Mouse (Mus musculus): Measurements from ENCODE around the gene Gfm1.

Gene Gfm1

GRCm38 (mm10) chr3:67429999-67430380 lies at the start of gene Gfm1:
Gfm1 (plus strand) TSS chr3:67430096.
- DNase-seq (ENCODE audit: low spot score): peak; percentile 85

GRCm38 (mm10) chr3:67429338-67429998 lies 428 bp upstream of the Gfm1 start:
- no peak for DNase-seq (ENCODE audit: low spot score)

DNA sequence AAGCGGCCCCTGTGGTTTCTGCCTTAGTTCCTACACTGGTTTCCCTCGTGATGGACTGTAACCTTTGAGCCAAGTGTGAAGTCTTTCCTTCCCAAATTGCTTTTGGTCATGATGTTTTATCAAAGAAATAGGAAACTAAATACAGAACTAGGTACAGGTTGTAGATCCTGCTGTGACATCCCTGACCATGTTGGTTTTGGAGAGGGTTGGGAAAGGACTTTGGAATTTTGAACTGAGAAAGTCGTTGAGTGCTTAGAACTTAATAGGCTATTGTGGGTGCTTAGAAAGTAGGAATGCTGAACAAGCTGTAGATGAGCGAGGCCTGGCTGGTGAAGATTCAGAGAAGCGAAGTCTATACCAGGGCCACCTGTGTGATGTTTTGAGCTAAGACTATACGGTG lies 4.1 kb downstream of the Gfm1 start:
- no peak for DNase-seq (ENCODE audit: low spot score)

GRCm38 (mm10) chr3:67447143-67447542 lies 17.2 kb downstream of the Gfm1 start:
- DNase-seq (ENCODE audit: low spot score): no peak

- DNase-seq (ENCODE audit: low spot score): no peak
Observed at GRCm38 (mm10) chr3:67449660-67450059, 19.8 kb downstream of the Gfm1 start.

DNA sequence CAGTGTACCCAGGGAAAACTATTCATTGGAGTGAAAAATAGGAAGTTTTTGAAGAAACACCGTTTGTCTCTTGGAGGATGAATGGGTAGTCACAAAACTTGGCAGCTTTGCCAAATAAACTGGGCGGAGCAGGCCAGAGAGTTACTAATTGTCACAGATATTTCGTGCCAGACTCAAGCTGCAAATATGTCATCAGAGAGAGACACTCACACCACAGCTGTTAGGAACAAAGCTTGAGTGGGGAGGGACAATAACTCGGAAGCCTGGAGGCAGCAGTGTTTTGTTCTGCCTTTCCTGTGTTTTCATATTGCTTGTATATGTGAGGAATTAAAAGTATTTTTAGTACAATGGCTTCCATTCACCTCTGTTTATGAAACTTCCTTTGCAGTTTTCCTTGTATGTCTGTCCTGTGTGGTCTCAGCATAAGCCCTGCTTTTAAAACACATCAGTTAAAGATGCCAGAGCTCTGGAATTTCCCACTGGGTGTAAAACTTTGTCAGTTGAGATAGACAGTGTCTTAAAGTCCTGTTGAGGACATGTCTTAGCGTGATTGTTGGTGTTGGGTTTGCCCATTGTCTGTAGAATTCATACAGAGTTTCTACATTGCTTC lies 20.8 kb downstream of the Gfm1 start:
- DNase-seq (ENCODE audit: low spot score): no peak

DNA sequence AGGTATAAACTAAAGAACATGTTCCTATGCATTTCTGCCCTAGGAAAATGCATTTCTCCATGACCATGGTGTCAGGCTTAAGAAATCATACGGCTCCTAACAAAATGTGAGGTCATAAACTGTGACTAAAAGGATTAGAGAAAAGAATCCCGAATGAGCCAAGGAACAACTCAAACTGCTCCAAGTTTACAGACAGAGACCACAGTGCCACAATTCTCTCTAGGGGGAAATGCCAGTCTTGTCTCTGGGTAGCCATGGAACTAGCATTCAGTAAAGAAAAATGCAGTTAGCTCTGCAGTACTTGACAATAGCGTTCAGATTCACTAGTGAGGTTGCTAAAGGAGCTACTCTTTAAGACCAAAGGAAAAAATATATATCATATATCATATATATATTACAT lies 30.0 kb downstream of the Gfm1 start:
- DNase-seq (ENCODE audit: low spot score): no peak

DNA sequence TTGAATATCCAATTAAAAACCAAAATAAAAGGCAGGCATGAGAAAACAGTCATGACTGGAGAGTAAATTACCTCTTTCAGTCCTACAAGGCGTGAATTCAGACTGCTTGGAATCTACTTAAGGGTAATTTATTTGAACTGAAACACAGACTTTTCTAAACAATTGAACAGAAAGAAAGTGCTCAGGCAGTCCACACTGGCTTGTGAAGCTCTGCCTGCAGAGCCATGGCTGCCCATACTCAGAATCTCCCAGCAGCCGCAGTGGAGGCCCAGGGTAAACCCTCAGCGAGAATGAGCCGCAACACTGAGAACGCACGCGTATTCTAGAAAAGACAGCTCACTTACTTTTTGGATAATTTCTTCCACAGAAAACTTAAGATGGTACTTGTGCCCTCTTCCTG lies 32.1 kb downstream of the Gfm1 start:
- DNase-seq (ENCODE audit: low spot score): no peak

DNA sequence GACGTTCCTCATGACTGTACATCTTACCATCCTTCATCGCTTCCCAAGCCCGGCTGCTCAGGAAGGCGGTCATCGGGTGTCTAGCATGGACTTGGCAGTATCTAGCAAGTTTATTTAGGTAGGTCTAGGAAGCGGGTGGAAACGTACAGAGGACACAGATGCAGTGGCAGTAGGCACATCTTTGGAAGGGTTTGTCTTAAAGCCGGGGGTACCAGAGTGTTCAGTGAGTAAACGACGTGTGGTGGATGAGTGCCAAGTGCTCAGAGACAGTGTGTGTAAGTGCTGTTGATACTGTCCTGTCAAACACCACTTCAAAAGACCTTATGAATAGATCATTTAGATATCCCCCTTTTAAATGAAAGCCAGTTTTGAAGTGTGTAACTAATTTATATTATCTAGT lies 32.7 kb downstream of the Gfm1 start:
- no peak for DNase-seq (ENCODE audit: low spot score)

DNA sequence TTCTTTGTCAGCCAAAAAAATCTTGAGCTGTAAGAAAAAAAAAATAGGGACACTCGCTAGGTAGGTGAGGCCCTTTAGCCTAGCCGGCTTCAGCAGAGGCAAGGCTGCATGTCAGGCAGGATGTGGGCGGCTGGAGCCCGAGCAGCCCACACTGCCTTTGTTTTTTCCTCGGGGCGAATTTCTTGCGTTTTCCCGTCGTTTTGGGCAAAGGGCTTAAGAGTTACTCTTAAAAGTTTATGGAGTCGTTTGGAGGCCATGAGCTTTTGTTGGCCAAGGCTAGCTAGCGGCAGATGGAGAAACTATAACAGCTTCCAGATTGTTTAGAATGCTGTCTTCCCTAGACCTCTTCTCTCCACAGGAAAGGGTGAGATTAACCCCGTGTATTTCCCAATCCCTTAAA lies 33.1 kb downstream of the Gfm1 start:
- no peak for DNase-seq (ENCODE audit: low spot score)

- DNase-seq (ENCODE audit: low spot score): peak; percentile 77
Observed at GRCm38 (mm10) chr3:67463450-67464372, 33.8 kb downstream of the Gfm1 start, which contains the start of gene Lxn. Lxn (minus strand) TSS chr3:67463926.

DNA sequence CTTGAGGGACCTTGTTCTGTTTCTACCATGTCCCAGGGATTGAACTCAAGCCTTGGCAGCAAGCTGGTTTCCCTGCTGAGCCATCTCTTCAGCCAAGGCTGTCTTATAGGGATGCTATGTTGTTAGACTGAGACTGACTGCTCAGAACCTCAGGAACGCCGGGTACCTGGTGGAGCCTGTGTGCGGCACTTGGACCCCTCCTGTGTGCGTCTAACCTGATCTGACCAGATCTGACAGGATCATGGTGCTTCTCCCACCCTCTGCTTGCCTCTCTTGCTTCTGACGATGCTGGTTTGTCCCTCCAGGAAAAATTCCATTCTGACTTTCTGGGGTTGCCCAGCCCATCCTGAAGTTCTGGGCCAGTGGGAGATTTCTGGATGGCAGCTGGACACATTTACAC lies 36.7 kb downstream of the Gfm1 start:
- no peak for DNase-seq (ENCODE audit: low spot score)

DNA sequence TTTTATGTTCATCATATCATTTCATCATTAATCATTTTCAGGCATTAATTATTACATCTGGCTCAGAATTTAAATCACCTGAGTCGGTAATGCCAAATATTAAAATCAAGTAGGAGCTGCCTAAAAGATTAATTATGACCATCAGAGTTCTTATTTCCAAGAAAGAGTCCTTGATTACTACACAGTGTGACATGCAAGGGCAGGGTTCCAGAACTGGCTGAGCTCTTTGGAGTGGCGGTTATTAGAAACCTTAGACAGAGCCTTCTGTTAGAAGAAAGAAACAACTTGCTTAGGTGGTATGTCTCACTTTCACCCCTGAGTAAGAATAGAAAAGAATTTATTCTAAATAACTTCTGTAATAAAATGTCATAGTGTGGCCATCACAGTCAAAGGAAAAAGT lies 37.4 kb downstream of the Gfm1 start:
- no peak for DNase-seq (ENCODE audit: low spot score)

DNA sequence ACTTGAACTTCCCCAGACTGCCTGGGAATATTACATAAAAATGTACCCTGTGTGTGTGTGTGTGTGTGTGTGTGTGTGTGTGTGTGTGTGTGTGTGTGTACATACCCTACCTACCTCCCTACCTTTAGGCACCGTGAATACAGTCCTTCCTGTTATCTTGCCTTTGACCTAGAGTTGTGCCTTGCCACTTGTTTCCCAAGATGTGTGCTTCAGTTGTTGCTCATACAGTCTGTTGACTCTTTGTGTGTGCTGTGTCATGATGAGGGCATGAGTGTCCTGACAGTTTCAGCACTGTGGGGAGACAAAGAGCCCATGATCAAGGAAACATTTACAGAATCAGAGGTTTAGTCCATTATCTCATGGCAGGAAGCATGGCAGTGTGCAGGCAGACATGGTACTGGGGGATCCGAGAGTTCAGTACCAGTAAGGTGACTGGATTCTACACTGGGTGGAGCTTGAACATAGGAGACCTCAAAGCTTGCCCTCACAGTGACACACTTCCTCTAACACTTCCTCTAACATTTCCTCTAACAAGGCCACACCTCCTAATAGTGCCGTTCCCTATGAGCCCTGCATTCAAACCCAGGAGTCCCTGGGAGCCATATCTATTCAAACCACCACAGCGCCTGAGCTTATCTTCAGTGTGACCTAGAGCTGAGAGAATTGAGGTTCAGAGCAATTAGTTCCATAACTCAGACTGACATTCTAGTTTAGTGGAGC lies 41.7 kb downstream of the Gfm1 start:
- no peak for DNase-seq (ENCODE audit: low spot score)

GRCm38 (mm10) chr3:67473438-67473837 lies 43.5 kb downstream of the Gfm1 start:
- DNase-seq (ENCODE audit: low spot score): no peak

DNA sequence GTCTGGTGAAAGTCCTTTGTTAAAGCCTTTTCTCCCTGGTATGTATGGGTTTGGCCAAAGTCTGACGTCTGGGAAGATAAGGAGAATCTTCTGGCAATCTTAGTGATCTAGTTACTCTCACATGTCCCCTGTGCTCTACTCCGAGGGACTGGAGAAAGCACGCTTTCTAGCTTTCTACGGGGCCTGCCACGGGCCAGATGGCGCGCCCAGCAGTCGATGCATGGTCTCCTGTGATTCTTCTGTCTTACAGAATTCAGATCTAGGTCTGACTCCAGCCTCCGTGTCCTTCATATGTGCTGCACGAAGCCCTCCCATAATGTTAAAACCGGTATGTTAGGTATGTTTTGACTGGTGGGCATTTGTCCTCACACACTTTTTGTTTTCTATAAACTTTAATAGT lies 49.9 kb downstream of the Gfm1 start:
- no peak for DNase-seq (ENCODE audit: low spot score)

DNA sequence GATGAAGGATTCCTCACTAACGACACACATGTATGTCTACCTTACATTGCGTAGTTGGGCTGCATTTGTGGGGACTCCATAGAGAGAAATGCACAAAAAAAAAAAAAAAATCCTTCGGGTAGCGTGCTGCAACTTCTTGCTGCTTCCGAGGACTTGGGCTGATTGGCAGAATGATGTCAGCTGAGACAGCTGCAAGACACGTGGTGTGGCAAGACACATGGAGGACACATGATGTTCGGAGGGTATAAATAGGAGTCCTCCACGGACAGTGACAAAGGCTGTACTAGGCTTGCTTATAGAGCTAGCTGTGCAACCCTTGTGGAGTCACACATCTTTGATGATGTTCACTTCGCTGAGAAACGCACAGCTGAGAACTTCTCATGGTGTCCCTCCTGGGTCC lies 52.5 kb downstream of the Gfm1 start:
- no peak for DNase-seq (ENCODE audit: low spot score)

DNA sequence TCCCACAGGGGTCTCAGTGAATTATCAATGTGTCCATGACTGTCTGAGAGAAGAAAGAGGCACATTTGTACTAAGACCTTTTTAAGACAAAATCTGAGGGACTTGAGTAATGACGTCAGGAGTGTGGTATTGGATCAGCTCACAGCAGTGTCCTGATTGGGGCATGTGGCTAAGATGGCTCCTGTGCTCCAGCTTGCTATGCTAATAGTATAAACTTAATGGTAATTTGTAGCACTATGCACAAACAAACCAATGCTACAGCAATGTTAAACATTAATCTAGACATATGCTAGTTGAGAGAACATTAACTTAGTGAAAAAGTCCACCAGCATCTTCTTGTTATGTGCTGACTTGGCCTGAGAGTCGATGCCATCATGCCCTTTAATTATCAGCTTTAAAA lies 55.3 kb downstream of the Gfm1 start:
- no peak for DNase-seq (ENCODE audit: low spot score)

DNA sequence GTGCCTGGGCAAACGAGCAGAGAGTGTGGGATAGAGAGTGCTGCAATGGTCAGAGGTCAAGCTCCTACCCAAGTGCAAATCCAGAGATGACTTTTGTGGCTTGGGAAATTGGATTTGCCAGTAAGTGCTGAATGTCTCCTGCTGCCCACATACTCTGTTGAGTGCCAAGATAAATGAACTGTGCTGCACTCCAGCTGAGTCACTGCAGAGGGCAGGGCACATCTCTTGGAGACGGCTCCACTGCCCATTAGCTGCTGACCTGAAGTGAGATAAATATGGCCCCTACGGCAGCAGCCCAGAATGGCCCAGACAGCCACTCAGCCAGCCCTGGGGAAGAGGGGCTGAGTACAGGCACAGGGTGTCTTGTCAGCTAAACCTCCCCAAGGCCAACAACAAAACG lies 60.3 kb downstream of the Gfm1 start:
- DNase-seq (ENCODE audit: low spot score): no peak

- DNase-seq (ENCODE audit: low spot score): no peak
Observed at GRCm38 (mm10) chr3:67492086-67492869, 62.4 kb downstream of the Gfm1 start.

GRCm38 (mm10) chr3:67493132-67493531 lies 63.2 kb downstream of the Gfm1 start:
- no peak for DNase-seq (ENCODE audit: low spot score)

DNA sequence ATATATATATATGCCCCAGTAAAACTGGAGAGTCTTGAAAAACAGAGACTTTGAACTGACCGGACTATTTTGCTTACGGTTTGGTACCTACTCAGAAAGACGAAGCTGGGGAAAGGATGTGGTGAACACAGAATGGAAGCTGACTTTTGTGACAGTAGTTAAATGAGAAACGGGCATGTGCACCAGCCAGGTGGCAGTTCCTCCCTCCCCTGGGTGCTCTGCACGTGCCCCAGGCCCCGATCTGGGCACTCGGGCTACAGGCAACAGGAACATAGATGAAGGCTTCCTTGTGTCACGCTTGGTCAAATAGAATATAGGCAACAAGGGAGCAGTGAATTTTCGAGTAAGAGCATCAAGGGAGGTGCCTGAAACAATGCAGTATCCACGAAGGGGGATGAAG lies 66.4 kb downstream of the Gfm1 start:
- DNase-seq (ENCODE audit: low spot score): no peak
